Mouse (Mus musculus) retina, adult 2 months (tissue): ENCODE data around the gene Slc38a4.

Source experiments
- DNase-seq: peaks from one replicate; pipeline ENCODE4 v3.0.0-alpha.2; 2012; ENCODE audit warnings: low read depth, low spot score

The Slc38a4 gene

DNA sequence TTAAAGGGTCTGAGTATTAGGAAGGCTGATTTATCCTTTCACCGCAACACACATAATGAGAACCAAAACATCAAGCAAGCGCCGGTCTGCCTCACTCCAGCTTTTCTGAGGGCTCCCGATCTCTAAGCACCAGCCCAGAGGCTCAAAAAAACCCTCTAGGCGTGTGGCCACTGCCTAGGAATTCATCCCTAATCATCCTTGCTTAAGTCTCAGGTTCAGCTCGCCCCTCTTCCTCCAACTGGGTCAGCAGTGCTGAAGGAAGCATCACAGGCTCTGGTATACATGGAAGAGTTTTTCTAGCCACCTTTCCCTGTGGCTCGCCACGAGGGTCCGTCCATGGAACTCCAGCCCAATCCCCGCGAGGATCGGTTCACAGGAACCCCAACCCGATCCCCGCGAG lies 1.6 kb downstream of the Slc38a4 start:
- no peak for DNase-seq

DNA sequence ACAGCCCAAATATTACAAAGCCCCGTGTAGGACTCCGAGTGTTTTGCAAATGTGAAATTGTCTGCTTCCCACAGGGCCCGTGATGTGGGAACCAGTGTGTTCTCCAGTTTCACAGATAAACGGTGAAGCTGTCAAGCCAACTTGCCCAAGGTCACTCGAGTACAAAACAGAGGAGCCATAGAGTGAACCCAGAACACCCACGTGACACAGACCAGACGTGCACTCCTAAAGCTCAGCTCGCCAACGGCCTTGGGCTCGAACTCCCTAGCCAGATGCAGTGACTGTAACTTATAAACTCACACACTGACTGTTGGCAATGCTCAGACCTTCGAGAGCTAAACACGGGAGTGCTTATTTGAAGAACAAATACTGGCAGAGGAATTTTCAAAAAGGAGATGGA lies 5.3 kb downstream of the Slc38a4 start:
- no peak for DNase-seq

DNA sequence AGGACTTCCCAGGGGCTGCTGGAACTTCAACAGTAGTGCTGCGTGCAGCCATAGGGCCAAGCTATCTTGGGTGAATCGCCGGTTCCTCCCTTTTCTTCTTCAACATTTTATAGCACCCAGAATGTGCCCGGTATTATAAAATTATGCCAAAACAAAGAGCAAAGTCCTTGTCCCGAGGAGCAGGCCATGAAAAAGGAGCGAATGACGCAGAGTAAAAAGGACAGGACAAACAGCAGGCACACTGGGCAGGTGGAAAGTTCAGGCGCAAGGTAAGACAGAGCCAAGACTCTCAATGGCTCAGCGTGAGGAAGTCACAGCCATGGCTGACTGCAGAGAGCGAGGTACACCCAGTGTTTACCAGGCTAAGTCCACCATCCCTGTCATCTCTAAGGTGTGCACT lies 5.7 kb downstream of the Slc38a4 start:
- no peak for DNase-seq

DNA sequence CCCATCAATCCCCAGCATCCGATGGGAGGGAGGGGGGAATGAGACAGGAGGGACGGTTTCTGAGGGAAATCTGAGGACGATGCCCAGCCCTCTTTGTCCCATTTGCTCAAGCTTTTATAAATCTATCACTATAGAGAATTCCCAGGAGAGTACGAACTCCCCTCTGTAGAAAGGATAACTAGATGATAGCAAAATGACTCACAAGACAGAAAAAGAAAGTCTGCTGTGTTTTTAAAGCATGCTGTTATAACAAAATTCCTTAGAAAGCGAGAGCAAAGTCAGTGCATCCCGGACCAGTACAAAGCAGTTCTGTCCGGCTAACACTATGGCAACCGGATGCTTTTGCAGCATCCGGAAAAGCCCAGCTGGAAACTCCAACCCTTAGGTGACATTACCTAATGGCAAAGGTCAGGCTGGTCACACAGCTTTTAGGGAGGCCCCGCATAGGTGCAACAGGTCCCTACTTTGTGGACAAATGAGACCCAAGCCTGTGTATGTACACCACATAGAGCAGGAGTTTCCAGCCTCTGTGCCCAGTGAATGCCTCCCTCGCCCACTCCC lies 6.4 kb downstream of the Slc38a4 start:
- DNase-seq = no peak

DNA sequence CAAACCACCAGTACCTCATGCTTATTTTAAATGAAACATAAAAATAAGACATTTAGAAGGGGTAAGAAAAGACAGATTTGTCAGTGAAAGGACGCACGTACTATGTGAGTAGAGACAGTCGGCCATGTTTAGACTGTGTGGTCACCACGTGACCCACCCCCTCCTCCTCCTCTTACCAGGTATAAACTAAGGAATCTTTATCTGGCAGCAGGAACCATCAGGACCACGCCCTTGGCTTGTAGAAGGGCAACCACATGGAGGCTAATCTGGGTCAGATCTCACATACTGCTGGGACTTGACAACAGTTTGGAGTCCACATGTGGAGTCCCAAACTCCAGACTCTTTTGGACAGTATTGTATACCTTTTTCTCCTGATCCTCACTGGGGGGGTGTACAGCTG lies 7.5 kb downstream of the Slc38a4 start:
- no peak for DNase-seq

DNA sequence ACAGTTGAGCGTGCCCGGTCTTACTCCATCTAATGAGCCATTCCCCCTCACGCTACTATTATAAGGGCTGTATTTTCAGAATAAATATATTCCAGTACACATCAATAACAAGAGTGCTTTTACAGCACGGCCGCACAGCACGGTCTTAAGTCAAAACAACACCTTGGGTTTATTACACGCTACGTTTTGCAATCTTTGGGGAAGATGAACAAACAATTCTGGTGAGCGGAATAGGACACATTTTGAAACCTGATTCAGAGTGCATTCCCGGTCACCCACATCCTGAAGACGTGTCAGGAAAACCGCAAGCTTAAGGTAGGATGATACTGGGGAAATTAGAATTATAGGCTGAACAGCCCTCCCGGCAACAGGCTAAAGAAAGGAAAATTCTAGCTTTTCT lies 11.8 kb downstream of the Slc38a4 start:
- no peak for DNase-seq

DNA sequence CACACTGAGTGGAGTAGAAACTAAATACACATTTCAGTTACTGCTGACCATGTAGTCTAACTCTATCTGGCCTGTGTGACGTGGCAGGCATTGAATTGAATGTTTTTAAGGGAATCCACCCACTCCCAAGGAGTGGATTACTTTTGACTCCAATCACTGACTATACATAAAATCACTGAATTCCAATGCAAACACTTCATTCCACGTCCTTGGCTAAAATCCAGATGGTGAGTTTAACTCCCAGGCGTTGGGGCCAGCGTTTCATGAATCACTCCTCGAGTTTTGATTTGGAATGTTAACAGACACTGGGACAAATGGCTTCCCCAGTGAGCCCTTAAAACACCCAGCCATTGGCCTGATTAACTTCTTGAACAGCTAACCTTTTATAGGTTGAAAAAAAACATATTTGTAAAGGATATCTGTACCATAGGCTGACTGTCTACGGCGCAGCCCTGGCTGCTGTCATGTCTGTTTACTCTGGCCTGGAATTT lies 13.7 kb downstream of the Slc38a4 start:
- DNase-seq = no peak

DNA sequence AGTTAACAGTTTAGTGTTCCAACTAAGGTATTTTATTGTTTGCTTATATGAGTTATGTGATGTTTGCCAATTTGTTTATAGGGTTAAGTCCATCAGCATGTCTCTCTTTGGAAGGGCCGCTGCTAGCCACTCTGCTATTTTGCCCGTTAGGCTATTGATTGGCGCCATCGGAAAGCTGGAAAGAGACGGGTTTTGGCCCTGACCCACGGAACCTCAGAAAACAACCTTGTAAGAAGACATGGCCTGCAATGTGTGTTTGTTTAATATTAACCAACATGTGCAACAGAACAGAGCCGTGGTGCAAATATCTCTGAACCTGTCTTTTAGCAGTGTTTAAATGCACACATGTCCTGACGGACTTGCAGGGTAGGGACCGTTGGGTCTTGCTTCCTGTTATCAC lies 14.6 kb downstream of the Slc38a4 start:
- no peak for DNase-seq

DNA sequence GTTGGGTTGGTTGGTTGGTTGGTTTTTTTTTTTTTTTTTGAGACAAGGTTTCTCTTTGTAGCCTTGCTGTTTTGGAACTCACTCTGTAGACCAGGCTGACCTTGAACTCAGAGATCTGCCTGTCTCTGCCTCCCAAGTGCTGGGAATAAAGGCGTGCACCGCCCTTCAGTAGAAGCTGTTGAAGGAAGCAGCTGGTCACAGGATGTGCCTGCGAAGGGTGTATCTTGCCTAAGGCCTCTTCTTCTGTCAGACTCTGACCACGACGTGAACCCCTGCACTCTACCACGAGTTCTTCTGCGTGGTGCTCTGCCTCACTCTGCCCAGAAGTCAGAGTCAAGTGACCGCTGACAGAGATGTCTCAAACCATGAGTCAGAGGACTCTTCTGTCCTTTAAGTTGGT lies 18.0 kb downstream of the Slc38a4 start:
- no peak for DNase-seq

DNA sequence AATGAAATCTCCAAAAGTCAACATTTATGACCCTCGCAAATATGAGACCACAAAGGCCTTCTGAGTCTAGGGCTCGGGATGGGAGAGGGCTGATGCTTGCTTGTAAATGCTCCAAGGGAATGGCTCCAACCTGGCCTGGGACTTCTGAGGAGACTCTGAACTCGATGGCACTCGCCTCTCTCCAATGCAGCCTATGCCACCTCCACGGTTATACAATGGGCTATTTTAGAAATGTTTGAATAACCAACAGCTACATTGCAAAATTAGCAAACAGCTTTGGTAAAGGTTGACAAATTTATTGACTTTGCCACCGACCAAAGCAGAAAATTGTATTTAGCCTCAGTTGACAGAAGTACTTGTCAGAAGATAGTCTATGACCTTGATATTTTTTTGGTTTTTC lies 19.9 kb downstream of the Slc38a4 start:
- no peak for DNase-seq

DNA sequence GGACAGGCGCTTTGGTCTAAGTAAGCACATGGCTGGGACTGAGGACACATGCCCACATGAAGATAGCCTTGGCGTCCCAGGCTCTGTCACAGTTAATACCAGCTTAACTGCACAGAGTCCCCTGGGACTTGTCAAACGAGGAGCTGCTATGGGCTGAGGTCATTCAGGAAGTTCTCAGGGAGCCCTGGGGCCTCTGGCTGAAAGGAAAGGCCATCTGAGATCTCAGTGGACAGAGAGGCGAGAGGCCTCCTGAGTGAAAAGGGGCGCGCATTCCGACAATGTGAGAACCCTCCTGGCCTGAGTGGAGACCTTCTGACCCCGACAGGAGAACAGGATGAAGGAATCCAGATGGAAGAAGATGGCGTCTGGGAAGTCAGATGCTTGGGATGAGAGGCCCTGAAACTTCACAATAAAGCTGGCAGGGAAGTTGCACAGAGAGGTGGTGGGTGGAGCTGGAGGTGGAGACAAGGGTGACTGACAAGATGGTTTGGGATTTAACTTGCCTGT lies 22.2 kb downstream of the Slc38a4 start:
- no peak for DNase-seq

DNA sequence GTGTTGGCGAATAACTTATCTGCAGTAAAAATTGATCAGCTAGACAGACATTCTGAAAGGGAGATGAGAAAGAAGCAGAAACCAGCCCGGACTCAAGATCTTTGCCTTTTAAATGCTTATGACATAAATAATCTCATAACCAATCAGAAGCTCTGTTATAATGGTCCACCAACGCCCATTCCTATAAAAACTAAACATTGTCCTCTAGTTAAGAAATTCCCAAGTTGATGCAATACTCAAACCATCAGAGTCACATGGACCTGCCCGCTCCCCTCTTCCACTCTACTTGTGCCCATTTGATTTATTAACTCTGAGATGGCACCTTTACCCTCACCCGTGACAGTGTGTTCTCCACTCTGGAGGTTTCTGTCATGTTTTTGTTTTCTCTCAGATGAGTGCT lies 23.9 kb downstream of the Slc38a4 start:
- DNase-seq = no peak

DNA sequence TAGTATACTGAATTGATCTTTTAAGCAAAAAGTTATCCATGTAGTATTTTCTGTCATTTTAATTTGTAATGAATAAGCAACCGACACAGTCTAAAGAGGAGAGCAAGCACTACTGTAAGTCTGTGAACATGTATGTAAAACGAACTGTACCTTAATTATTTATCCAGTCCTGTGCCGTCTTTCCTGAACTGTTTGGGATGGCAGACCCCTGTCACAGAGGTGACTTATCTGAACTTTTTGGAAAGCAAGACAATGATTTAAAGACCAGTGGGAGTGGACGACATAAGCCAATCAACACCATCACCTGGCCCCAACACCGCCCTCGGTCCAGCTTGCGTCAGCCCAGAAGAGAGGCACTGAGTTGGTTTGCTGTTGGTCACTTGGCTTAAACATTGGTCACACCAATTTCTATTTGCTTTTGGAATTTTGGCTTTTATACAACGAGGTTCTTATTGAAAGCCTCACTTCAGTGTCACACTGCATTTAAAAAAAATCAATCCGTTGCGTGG lies 24.7 kb downstream of the Slc38a4 start:
- DNase-seq = no peak

DNA sequence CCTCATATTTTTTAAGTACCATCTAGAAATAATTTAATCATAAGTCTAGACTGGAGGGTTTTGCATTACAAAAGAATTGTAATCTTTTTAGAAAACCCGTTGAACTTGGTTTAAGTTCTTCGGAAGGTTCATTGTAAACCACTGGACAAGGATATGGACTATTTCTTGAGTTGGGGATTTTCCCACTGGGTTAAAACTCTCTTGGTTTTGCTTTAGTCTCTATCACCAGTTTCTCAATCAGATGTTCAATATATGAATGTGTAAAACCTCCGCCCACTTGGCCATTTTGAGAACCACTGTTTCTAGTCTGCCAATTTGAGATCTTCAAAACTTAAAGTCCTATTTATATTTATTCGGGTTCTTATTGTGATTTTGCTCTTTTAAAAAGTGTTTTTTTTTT lies 25.6 kb downstream of the Slc38a4 start:
- no peak for DNase-seq

DNA sequence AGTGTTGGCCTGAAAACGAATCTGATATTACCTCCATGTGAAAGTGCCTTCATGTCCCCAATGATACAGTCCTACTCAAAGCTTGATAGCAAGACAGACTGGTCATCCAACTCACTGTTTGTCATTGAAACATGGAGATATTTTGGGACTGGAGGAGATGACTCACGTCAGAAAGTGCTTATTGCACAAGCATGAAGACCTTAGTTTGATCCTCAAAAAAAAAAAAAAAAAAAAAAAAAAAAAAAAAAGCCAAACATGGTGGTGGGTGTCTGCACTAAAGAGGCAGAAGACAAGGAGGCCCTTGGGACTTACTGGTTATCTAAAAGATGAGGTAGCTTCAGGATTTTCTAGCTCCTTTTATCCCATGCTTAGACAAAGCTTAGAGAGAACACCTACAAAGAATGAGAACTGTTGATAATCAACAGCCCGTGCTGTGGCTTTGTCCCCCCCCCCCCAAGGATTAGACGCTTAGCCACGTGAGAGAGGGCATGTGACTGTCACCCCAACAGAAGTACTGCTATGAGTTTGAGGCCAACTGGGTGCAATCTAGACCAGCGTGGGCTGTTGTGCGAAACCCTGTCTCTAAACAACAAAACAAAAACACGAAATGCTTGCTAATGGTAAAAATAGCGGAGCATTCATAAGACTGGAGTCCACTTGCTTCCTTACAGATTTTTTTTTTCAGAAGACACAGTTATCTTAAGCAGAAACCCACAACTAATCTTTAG lies 26.5 kb downstream of the Slc38a4 start:
- no peak for DNase-seq

DNA sequence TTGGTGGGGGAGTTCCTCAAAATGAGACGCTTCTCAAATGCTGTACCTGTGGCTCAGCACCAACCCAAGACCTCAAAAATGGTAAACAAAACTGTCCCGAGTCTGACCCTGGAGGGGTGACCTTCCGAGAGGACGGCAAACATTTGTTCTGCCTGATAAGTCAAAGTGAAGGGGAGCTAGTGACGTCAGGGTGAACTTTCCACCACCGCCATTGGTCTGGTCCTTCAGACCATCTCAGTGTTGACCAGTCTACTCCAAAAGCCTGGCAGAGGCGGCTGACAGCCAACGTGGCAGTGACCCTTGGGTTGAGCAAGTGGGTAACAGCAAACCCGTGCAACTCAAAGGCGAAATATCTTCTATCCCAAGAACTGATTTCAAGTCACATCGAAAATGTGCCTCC lies 27.1 kb downstream of the Slc38a4 start:
- DNase-seq = no peak

DNA sequence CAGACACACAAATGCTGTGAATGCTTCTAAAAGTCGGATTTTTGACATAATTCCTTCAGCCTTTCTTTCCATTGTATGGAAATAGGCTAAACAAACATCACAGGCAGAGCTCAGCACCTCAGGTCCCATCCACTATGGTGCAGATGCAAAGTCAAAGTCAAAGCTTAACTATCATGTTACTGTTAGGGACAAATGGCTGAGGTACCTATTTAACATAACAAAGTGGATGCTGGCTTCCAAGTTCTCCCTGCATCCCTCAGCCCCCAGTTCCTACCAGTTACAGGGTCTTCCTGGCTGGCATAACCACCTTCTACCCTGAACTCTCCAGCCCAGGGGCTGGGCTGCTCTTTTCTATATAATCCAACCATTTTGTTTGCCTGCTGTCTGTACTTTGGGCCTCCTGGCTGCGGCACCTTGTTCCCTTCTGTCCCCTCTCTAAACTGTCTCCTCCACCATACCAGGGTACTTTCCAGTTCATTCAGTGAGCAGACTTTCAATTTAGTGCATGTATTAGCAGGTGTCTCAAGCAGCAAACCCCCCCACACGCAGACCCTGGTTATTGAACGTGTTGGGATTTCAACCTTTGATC lies 27.6 kb downstream of the Slc38a4 start:
- no peak for DNase-seq

DNA sequence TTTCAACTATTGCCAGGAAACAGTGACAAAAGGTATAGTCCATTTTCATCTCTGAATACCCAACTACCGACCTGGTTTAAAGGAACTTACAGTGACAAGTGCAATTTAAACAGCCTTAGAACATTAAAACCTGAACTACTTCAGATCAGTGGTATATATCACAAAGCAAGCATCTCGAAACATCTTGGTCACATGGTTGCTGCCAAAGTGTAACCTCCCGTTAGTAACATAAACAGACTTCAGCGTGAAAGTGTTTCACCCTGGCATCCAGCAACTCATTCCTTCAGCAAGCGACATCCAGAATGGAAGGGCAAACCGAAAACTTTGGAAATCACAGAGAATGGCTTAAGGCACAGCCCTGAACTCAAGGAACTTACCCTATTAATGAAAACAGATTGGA lies 29.1 kb downstream of the Slc38a4 start:
- no peak for DNase-seq

DNA sequence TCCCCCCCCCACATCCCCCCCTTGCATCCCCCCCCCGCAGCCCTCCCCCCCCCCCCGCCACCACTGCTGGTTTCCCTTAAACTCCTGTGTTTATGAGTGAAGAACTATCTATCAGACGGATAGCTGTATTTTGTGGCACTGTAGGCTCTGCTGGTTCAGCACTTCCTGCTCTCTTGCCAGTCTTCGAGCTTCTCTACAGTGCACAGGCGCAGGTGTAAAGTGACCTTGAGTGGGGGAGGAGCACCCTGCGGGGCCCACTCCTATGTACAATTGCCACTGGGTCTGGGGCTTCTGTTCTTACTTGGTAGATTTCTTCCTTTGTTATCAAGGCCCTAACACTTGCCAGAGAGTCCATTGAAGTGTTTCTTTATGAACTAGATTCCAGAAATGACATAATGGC lies 33.0 kb downstream of the Slc38a4 start:
- DNase-seq = no peak

DNA sequence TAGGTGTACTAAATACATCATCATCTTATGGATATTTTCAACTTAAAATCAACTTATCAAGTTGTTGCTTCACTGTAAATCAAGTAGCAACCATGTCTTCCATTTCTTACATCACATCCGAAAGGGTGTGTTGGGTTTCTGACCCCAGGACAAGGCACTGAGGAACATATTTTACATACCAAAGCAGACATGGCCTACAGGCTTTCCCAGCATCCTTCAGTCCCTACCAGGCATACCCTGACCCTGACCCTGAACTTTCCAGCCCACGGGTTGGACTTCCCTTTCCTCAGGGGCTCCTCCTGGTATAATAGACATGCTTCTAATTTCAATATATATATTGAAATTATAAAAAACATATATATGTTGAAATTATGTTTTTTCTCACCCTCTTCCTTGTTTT lies 33.5 kb downstream of the Slc38a4 start:
- DNase-seq = no peak

DNA sequence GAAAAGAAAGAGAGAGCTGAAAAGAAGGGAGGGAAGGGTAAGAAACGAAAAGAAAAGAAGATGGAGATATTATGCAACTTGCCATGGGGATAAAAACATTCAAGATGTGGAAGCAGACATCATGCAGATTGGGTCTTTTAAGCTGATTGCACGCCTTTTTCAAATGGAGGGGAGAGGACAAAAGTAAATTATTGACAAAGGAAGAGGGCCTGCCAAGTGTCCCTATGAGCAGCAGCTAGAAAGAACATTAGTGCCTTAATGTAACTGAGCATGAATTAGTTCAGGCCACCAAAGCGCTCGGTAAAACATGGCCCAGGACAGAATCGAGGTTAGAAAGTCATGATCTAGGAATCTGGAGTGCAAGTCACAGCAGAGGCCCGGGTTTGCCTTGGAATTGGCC lies 35.5 kb downstream of the Slc38a4 start:
- DNase-seq = no peak

DNA sequence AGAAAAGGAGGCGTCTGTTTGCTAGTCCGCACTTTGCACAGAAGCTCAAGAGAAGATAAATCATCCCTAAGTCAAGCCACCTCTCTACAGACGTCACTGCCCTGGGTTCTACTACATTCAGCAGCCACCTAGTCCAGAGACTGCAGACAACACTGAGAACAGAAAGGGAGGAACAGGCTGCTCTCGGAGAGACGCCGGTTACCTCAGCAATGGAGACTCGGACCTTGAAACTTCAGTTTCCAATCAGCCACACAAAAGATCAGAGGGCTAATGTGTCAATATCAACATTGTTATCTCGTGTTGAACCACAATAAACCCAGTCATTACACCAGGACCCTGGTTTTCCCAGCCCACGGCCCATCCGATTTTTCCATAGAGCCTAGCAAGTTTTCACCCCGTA lies 36.4 kb downstream of the Slc38a4 start:
- DNase-seq = no peak

DNA sequence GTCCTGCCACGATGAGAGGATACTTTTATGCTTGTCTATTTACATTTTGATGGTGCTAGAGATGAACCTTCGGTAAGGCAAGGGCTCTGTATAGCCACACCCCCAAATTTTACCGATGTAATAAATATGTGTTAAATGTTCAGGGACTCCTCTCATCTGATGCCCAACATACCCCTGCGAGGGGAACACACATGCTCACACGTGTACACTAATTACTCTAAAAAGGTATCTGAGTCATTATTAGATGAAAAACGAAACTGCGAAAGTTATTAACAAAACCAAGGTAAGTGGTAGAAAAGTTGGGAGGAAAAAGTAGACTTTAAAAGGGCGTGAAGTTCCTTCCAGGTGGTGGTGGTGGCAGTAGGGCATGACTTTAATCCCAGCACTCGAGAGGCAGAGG lies 38.6 kb downstream of the Slc38a4 start:
- DNase-seq = no peak
